Mouse (Mus musculus) intestine, embryonic 14.5 days (tissue): ENCODE results near the gene Bsnd. TPM values are rescaled to one million over a fixed set of nuclear protein-coding genes. Genes with fewer than 3 reads are reported as not detected.
A peak's percentile ranks its signal among the peaks of the same experiment; 100 is the strongest.

Experiments
- ATAC-seq: fragments of 200-750 bp; cut with Nextera tagmentation; replicated peaks from 2 replicates; pipeline ENCODE4 v1.8.0; 2017; ENCODE audit warnings: low read depth, moderate number of reproducible peaks, moderate TSS enrichment, moderate library complexity; ENCODE audit not compliant: low FRiP score, low TSS enrichment
- DNase-seq: peaks from one replicate; pipeline ENCODE4 v3.0.0-alpha.2; 2018; ENCODE audit warnings: low spot score
- H3K27ac ChIP-seq: fragments of 300-500 bp; sonication (generic); 2 replicates; pipeline ENCODE4 v1.5.1; 2014; ENCODE audit warnings: low read depth, mild to moderate bottlenecking, control low read depth
- H3K27me3 ChIP-seq: fragments of 300-500 bp; sonication (generic); replicated peaks from 2 replicates; pipeline ENCODE4 v1.6.1; 2014; ENCODE audit warnings: low read length, control low read depth; ENCODE audit not compliant: control insufficient read depth, insufficient read depth
- H3K36me3 ChIP-seq: fragments of 300-500 bp; sonication (generic); 2 replicates; pipeline ENCODE4 v1.6.1; 2014; ENCODE audit warnings: low read length, control low read depth; ENCODE audit not compliant: control insufficient read depth, insufficient read depth
- H3K4me1 ChIP-seq: fragments of 300-500 bp; sonication (generic); replicated peaks from 2 replicates; pipeline ENCODE4 v1.6.1; 2014; ENCODE audit warnings: low read length, control low read depth, mixed read lengths; ENCODE audit not compliant: control insufficient read depth, insufficient read depth
- H3K4me2 ChIP-seq: fragments of 300-500 bp; sonication (generic); 2 replicates; pipeline ENCODE4 v1.6.1; 2014; ENCODE audit warnings: low read length
- H3K4me3 ChIP-seq: fragments of 300-500 bp; sonication (generic); 2 replicates; pipeline ENCODE4 v1.5.1; 2014; ENCODE audit warnings: low read depth, low read length, control low read depth, mixed read lengths
- H3K9ac ChIP-seq: fragments of 300-500 bp; sonication (generic); 2 replicates; pipeline ENCODE4 v1.6.1; 2014; ENCODE audit warnings: mild to moderate bottlenecking, low read length
- H3K9me3 ChIP-seq: fragments of 300-500 bp; sonication (generic); 2 replicates; pipeline ENCODE4 v1.6.1; 2016; ENCODE audit warnings: low read length, control low read depth; ENCODE audit not compliant: control insufficient read depth
- WGBS: fragments of 180-500 bp; shearing (Covaris S2); extraction: QIAGEN DNeasy Blood & Tissue Kit; methylation state at CpG from one replicate; pipeline ENCODE4 v1.1.7; 2014; 5-methylcytosine and 5-hydroxymethylcytosine counted together
- polyA plus RNA-seq: library from polyadenylated mRNA; unstranded; fragments of >200 nt; fragmentation: Nextera tagmentation; extraction: Ambion mirVana; gene quantifications from 2 replicates; pipeline ENCODE4 v1.2.1, GENCODE M21; 2014

The Bsnd gene
- polyA plus RNA-seq, 1 experiment from 2014 or later: not detected

- no peak for ATAC-seq
- DNase-seq: no peak
- H3K4me2 ChIP-seq: no peak overlapping the region
Observed at GRCm38 (mm10) chr4:106470921-106471320, 21.2 kb downstream of the Bsnd start.

GRCm38 (mm10) chr4:106467420-106468110, 24.5 kb downstream of the Bsnd start:
- DNase-seq (no peak), ATAC-seq (no peak)
- Histone ChIP-seq H3K4me1 (peaks cover 4% of the 10 kb centered on the region; the same call in 1 of the 2 replicates), H3K4me2 (no peak overlapping the region), H3K9ac (no peak overlapping the region), H3K27ac (no peak overlapping the region), H3K9me3 (no peaks in the 10 kb centered on the region), H3K4me3 (no peak overlapping the region), H3K27me3 (peaks cover 19% of the 10 kb centered on the region), H3K36me3 (no peaks in the 10 kb centered on the region)
- WGBS: 87% methylated on average over 13 of the region's 13 CpGs

More at GRCm38 (mm10) chr4:106470921-106471320, 21.2 kb downstream of the Bsnd start:
- no peaks in the 10 kb centered on the region for H3K9me3 ChIP-seq
- no peaks in the 10 kb centered on the region for H3K36me3 ChIP-seq
- no peak overlapping the region for H3K27ac ChIP-seq
- no peaks in the 10 kb centered on the region; the same call in 1 of the 2 replicates for H3K4me1 ChIP-seq
- H3K9ac ChIP-seq: no peak overlapping the region
- WGBS: 70% methylated on average over 5 of the region's 5 CpGs
- no peak overlapping the region for H3K4me3 ChIP-seq
- H3K27me3 ChIP-seq: no peaks in the 10 kb centered on the region

GRCm38 (mm10) chr4:106463174-106463801, 28.8 kb downstream of the Bsnd start:
- Histone ChIP-seq H3K36me3 (no peaks in the 10 kb centered on the region), H3K4me2 (peak overlapping the region; percentile 69), H3K4me1 (0 out of 2 replicates have a peak, but pooled peaks cover 4% of the 10 kb centered on the region), H3K27ac (peak overlapping the region; percentile 65; the same call in 1 of the 2 replicates), H3K9me3 (no peaks in the 10 kb centered on the region), H3K27me3 (peaks cover 20% of the 10 kb centered on the region), H3K4me3 (peak overlapping the region; percentile 44), H3K9ac (peak overlapping the region; percentile 58)
- DNase-seq (peak; percentile 69), ATAC-seq (peak; percentile 24; the same call in 1 of the 2 replicates)
- 17% methylated on average over 21 of the region's 21 CpGs for WGBS

GRCm38 (mm10) chr4:106462524-106462923, 29.6 kb downstream of the Bsnd start:
- ATAC-seq (no peak), DNase-seq (no peak)
- no peaks in the 10 kb centered on the region for H3K36me3 ChIP-seq
- 0 out of 2 replicates have a peak, but pooled peaks cover 4% of the 10 kb centered on the region for H3K4me1 ChIP-seq
- no peaks in the 10 kb centered on the region for H3K9me3 ChIP-seq
- H3K27me3 ChIP-seq: peaks cover 20% of the 10 kb centered on the region
- 61% methylated on average over 5 of the region's 5 CpGs for WGBS
- H3K4me2 ChIP-seq: peak overlapping the region; percentile 69
- H3K4me3 ChIP-seq: peak overlapping the region; percentile 44
- H3K27ac ChIP-seq: no peak overlapping the region
- H3K9ac ChIP-seq: no peak overlapping the region; the same call in 1 of the 2 replicates

GRCm38 (mm10) chr4:106462016-106462415, 30.1 kb downstream of the Bsnd start:
- WGBS: 60% methylated on average over 9 of the region's 9 CpGs
- no peaks in the 10 kb centered on the region for H3K36me3 ChIP-seq

GRCm38 (mm10) chr4:106454541-106454940, 37.5 kb downstream of the Bsnd start:
- no peak overlapping the region for H3K4me3 ChIP-seq
- WGBS: 89% methylated on average over 7 of the region's 7 CpGs
- DNase-seq (no peak), ATAC-seq (no peak)
- no peak overlapping the region for H3K27ac ChIP-seq
- no peak overlapping the region for H3K4me2 ChIP-seq
- no peaks in the 10 kb centered on the region for H3K9me3 ChIP-seq
- no peaks in the 10 kb centered on the region for H3K27me3 ChIP-seq
- H3K4me1 ChIP-seq: no peaks in the 10 kb centered on the region
- H3K36me3 ChIP-seq: peaks cover 10% of the 10 kb centered on the region; the same call in 1 of the 2 replicates
- no peak overlapping the region for H3K9ac ChIP-seq

More at GRCm38 (mm10) chr4:106462016-106462415, 30.1 kb downstream of the Bsnd start:
- DNase-seq (no peak), ATAC-seq (no peak)
- H3K27me3 ChIP-seq: peaks cover 20% of the 10 kb centered on the region
- H3K4me3 ChIP-seq: peak overlapping the region; percentile 44
- H3K9ac ChIP-seq: no peak overlapping the region
- no peak overlapping the region for H3K27ac ChIP-seq
- 0 out of 2 replicates have a peak, but pooled peaks cover 4% of the 10 kb centered on the region for H3K4me1 ChIP-seq
- no peaks in the 10 kb centered on the region for H3K9me3 ChIP-seq
- H3K4me2 ChIP-seq: peak overlapping the region; percentile 69

GRCm38 (mm10) chr4:106453516-106453915, 38.6 kb downstream of the Bsnd start:
- ATAC-seq: no peak
- no peak overlapping the region for H3K4me2 ChIP-seq
- WGBS: 85% methylated on average over 4 of the region's 4 CpGs
- no peak overlapping the region for H3K4me3 ChIP-seq
- no peaks in the 10 kb centered on the region for H3K27me3 ChIP-seq
- H3K9me3 ChIP-seq: no peaks in the 10 kb centered on the region
- peaks cover 13% of the 10 kb centered on the region; the same call in 1 of the 2 replicates for H3K36me3 ChIP-seq
- H3K27ac ChIP-seq: no peak overlapping the region
- no peaks in the 10 kb centered on the region for H3K4me1 ChIP-seq
- no peak overlapping the region for H3K9ac ChIP-seq
- no peak for DNase-seq

- no peaks in the 10 kb centered on the region for H3K9me3 ChIP-seq
- WGBS: 80% methylated on average over 5 of the region's 5 CpGs
- peaks cover 13% of the 10 kb centered on the region; the same call in 1 of the 2 replicates for H3K36me3 ChIP-seq
- no peaks in the 10 kb centered on the region for H3K4me1 ChIP-seq
- DNase-seq (no peak), ATAC-seq (no peak)
- H3K27me3 ChIP-seq: no peaks in the 10 kb centered on the region
- no peak overlapping the region for H3K27ac ChIP-seq
- H3K4me3 ChIP-seq: no peak overlapping the region
- no peak overlapping the region for H3K9ac ChIP-seq
- no peak overlapping the region for H3K4me2 ChIP-seq
Observed at GRCm38 (mm10) chr4:106453108-106453507, 39.0 kb downstream of the Bsnd start.
